Mouse (Mus musculus): Measurements from ENCODE around the gene Syn1.

The Syn1 gene

GRCm38 (mm10) chrX:20920844-20921364 is at the start of gene Syn1:
Syn1 (minus strand) TSS chrX:20921004.
- DNase-seq, result peak; percentile 90

DNA sequence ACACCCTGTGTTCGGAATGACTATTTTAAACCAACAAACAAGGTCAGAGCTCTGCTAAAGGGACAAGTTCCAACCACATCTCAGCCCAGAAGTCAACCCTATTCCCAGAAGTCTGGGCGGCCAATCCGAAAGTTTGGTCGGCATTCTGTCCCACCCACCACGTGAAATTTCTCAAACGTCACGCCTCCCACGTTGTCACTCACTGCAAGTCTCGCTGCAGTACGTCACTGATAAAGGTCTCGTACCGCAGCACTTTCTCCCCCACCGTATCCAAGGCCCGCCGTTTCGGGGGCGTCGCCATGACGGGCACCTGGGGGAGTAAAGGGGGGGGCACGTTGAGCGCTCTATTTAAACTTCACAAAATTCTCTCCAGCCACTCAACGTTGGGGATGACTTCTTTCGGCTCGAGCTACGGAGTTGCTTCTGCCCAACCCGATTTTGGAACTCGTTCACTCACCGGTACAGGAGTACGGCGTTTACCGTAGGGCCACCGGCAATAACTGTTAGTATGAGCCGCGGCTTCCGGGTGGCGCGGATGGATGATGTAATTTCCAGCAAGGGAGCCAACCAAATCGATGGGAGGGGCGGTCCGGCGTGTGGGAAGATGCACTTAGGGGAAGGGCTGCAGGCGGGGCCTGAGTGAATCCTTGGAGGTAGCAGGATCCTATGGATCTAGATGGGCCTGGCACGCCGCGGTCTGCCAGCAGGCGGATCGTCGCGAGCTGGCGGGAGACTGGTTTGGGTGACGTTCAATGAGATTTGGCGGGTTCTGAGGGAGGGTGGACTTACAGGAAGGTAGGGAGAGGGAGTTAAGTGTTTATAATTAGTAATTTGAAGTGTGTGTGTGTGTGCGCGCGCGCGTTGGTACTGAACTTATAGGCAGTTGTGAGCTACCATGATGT is 40.9 kb upstream of the Syn1 start, which contains the start of gene Uxt:
Gene Uxt, minus strand, starts transcription at position 541 of the 902 bp plus-strand sequence.
- peak; percentile 90 for DNase-seq

DNA sequence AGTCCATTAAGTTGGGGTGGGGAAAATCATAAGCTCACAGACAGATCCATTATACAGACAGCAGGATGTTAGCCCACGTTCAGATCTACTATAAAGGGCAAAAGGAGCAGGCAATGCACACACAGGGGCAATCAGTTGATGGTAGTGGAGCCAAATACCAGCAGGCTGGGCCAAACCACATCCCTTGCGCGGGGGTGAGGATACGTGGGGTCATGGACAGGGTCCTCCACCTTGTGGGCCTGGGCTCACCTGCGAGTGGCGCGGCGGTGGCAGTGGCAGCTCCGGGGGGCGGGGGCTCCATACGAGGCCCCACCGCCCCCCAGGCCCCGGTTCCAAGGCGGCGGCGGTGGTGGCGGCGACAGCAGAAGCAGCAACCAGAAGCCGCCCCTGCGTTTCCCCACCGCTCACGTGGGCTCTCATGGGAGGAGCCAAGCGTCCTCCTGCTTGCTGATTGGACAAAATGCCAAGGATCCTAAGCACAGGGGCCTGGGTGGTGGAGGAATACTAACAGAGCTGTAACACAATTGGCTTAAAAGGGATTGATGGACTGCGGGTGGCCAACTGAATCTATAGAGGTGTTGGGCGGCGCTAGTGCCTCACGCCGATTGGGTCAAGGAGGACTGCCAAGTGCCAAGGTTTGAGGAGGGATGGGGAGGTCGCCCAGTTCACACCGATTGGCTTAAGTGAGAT is 29.5 kb upstream of the Syn1 start, which contains the start of gene Elk1:
Gene Elk1, minus strand, starts transcription at position 418 of the 690 bp plus-strand sequence.
- DNase-seq, result peak; percentile 94

DNA sequence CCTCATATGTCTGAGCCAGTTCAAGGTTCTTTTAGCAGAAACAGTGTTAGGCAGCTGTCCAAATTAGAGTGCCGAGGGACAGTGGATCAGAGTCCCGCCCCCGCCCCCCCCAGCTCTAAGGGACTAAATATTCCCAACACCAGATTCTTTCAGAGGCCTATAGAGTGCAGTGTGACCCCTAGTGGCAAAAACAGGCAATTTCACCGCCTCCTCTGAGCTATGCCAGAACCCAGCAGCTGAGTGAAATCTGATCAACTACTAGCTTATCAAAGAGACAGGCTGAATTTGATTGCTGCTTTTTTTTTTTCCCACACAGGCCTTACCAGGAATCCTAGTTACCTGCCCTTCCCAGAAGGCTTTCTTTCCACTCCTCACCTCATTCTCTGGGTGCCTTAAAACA is 25.3 kb upstream of the Syn1 start:
- DNase-seq, result peak; percentile 71

DNA sequence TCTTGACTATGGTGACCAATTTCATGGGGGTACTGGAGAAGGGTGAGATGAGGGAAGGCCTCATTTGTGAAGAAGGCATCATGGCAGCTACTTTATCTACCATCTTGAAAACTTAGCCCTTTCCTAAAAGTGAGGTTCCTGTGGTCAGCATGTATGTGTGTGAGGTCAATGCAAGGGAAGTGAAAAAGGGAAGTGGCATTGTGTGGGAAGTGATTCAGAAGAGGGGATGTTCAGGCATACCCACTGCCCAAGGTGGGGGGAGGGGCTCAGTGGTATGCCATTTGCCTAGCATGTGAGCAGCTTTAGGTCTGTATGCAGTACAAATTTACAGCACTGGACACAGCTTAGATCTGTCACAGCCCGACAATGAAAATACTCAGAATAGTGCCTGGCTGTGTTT is 11.2 kb upstream of the Syn1 start:
- peak; percentile 38 for DNase-seq

DNA sequence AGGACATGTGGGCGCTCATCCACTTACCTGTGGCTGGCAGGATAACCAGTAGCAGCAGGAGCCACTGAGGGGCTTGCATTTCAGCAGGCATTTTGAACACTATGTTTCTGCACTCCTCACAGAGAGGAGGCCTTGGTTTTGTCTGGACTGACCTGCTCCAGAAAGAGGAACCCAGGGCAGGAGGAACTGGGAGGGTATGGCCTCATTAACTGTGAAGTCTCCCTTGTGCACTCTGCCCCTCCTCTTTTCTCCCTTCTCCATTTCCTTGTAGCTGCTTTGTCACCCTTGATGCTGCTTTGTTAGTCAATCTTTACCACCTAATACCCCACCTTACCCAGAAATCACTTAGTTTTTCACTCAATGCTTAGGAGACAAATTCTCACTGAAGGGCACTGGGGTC is 10.6 kb upstream of the Syn1 start, which contains the start of gene Cfp:
Gene Cfp, minus strand, starts transcription at position 192 of the 400 bp plus-strand sequence.
- no peak for DNase-seq

GRCm38 (mm10) chrX:20929859-20930258 is 9.1 kb upstream of the Syn1 start:
- DNase-seq, result no peak

DNA sequence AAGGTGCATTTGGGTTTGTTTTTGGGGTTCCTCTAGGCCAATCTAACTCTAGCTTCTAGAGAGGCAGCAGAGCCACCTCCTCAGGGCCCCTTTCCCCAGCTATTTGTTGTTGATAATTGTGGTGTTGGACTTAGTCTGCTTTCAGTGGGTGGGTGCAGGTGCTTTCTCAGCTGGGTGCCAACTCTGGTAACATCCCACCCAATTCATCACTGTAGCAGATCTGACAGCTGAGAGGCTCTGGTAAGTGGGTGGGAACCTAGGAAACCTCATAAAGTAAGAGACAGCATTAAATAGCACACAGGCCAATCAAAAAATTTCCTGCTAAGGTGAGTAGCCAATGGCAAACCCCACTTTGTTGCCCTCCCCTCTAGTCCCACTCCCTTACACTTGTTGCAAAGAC is 4.2 kb upstream of the Syn1 start:
- peak; percentile 56 for DNase-seq

DNA sequence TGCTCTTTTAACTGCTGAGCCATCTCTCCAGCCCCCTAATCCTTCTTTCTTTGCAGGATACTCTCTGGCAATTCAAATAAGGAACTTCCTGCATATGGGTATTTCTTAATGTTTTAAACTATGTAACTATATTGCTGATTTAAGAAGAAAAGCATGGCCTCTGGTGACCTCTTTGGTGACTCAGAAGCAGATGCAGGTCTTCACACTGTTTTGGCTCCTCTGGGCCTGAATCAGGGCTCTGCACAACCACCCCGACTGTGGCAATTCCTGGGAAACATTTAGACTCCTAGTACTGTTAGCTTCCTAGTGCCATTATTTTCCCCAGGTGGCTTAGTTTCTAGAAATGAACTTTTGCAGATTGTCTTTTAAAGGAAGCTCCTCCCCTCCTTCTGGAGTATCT is 2.7 kb upstream of the Syn1 start:
- no peak for DNase-seq

GRCm38 (mm10) chrX:20921366-20921765 is 562 bp upstream of the Syn1 start:
- no peak for DNase-seq

GRCm38 (mm10) chrX:20920249-20920843 is 458 bp downstream of the Syn1 start:
- no peak for DNase-seq

GRCm38 (mm10) chrX:20915075-20915474 is 5.7 kb downstream of the Syn1 start:
- DNase-seq, result peak; percentile 52

- no peak for DNase-seq
Measured at GRCm38 (mm10) chrX:20913726-20914125, 7.1 kb downstream of the Syn1 start.

DNA sequence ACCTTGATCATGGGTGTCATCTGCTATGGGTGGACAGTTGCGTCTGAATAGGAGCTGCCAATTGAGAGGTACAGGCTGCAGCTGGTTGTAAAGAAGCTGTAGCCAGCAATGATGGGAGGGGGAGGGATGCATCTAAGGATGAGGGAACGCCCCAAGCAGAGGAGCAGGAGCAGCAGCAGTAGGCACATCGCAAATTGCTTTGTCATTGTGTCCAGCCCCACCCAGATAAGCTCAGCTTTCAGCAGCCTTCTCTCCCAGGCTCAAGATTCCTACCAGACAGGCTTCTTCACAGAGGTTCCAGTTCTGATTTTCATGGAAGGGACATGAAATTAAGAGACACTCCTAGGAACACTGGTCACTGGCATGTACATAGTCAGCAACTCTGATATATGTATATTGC is 10.7 kb downstream of the Syn1 start:
- DNase-seq, result no peak

DNA sequence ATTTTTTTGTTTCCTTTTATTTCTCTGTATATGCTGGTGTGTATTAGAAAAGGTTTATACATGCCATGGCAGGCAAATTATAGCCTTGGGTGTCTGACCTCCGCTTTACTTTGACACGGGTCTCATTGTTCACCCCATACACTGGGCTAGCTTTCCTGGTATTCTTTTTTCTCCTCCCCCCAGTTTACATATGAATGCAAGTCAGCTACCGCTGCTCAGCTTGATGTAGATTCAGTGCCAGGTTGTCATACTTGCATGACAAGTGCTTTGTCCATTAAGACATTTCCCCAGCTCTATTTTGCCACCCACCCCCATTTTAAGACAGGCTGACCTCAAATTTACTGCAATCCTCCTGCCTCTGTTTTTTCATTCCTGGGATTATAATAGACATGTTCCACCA is 45.6 kb downstream of the Syn1 start:
- DNase-seq, result no peak

GRCm38 (mm10) chrX:20872928-20873500 is 47.8 kb downstream of the Syn1 start:
- peak; percentile 31 for DNase-seq

- no peak for DNase-seq
Measured at GRCm38 (mm10) chrX:20869962-20870513, 50.8 kb downstream of the Syn1 start, which contains the start of gene Timp1. Timp1 (plus strand) TSS chrX:20870166.

- no peak for DNase-seq
Measured at GRCm38 (mm10) chrX:20869203-20869602, 51.6 kb downstream of the Syn1 start.

GRCm38 (mm10) chrX:20868091-20868490 is 52.7 kb downstream of the Syn1 start:
- no peak for DNase-seq

DNA sequence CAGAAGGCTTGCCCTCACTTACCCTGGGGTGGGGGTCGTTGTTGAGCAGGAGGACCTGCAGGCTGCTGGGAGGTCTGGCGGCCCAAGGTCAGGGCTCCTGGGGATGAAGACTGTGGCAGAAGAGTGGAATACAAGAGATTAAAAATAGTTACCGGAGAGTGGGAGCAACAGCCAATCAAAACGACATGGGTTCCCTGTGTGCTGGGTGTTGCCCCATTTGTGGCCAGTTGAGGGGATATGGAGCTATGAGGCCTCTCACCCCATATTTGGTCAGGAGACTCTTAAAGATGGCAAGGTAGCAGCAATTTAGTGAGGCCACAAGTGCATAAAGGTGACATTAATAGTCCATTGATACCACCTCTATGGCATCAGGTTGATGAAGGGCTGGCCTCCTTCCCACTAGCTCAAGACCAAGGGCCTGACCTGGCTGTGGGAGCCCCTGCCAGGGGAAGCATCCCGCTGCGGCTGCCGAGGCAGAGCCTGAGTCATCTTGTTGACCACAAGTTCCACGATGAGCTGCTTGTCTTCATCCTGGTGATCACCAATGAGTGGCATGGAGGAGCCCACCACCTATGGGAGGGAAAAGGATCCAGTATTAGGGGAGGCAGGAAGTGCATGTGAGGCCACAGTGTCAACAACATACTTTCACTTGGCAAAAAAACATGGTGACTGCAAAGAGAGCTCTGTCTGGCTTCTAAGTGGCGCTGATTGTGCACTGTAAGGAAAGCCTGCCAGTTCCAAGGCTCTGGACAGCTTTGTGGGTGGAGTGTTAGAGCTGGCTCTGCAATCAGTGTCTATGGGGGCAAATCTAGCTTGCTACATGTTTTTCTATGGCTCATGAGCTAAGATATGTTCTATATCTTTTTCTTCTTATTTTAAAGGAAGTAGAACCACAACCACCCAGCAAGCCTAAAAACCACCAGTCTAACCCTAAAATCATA is 57.4 kb downstream of the Syn1 start:
- no peak for DNase-seq
